Mouse (Mus musculus): ENCODE measurements at regions not wholly inside any gene's neighbourhood (a gene's known extent, or its start where the extent isn't known, plus 50 kb on each side); places are given as distances from the start of the nearest gene placed in this dataset.
A peak's percentile ranks its signal among the peaks of the same experiment; 100 is the strongest.

DNA sequence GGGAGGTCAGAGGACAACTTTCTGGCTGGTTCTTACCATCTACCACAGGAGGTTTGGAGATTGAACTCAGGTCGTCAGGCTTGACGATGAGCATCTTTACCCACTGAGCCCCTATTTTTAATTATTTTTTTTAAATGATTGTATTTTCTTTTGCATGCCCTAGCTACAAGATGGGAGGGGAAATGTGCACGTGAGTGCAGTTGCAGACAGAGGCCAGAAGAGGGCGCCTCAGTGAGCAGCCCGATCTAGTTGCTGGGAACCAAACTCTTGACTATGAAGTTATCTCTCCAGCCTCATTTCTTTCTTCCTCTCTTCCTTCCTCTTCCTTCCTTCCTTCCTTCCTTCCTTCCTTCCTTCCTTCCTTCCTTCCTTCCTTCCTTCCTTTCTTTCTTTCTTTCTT lies 537.3 kb upstream of the Adam5 start:
- TF ChIP-seq USF2 (conservative IDR thresholded peaks at IDR 0.05; ENCODE audit: low read depth, low read length) (no peak), CTCF (conservative IDR thresholded peaks at IDR 0.05 in 1 of 2, IDR thresholded peaks at IDR 0.05 in 1 of 2; ENCODE audit: low read depth in 2 of 2, low read length in 2 of 2) (peak in 1 of 2 experiments; percentile 31; a peak in 2 of 4 replicates)
- H3K4me1 ChIP-seq (ENCODE audit: control insufficient read depth in 1 of 2, insufficient read depth in 2 of 2) = no peaks in the 10 kb centered on the region; a peak in 1 of 4 replicates
- no peaks in the 10 kb centered on the region for H3K79me2 ChIP-seq (replicated peaks; ENCODE audit: control insufficient read depth, extremely low read depth, insufficient read depth, poor library complexity, severe bottlenecking)
- H3K4me2 ChIP-seq (ENCODE audit: insufficient read depth, low read depth, poor library complexity, severe bottlenecking) = no peak overlapping the region
- peaks cover 2% of the 10 kb centered on the region for H3K27me3 ChIP-seq (replicated peaks)
- H3K27ac ChIP-seq (ENCODE audit: insufficient read depth, low read depth) = no peak overlapping the region
- in situ Hi-C loops (cut with MboI; ENCODE audit: low pct_ligation_motif_present, low pct_unique_long_range_greater_than_20kb, low sequenced_read_pairs) (no loop called here), dilution Hi-C loops (cut with MboI; ENCODE audit: extremely low pct_ligation_motif_present, extremely low pct_unique_long_range_greater_than_20kb, low sequenced_read_pairs) (no loop called here)
- no peak overlapping the region for H3K4me3 ChIP-seq (replicated peaks in 1 of 3; ENCODE audit: low read depth in 2 of 3, low read length in 2 of 3, poor library complexity in 1 of 3)
- no peak overlapping the region for H3K9ac ChIP-seq (ENCODE audit: insufficient read depth, low read depth)
- H3K9me3 ChIP-seq (replicated peaks; ENCODE audit: low read length) = peaks cover 3% of the 10 kb centered on the region
- H3K36me3 ChIP-seq (replicated peaks in 1 of 2; ENCODE audit: control insufficient read depth in 1 of 2, insufficient read depth in 1 of 2, low read length in 1 of 2) = no peaks in the 10 kb centered on the region
- no peak for DNase-seq (ENCODE audit: extremely low read depth)

DNA sequence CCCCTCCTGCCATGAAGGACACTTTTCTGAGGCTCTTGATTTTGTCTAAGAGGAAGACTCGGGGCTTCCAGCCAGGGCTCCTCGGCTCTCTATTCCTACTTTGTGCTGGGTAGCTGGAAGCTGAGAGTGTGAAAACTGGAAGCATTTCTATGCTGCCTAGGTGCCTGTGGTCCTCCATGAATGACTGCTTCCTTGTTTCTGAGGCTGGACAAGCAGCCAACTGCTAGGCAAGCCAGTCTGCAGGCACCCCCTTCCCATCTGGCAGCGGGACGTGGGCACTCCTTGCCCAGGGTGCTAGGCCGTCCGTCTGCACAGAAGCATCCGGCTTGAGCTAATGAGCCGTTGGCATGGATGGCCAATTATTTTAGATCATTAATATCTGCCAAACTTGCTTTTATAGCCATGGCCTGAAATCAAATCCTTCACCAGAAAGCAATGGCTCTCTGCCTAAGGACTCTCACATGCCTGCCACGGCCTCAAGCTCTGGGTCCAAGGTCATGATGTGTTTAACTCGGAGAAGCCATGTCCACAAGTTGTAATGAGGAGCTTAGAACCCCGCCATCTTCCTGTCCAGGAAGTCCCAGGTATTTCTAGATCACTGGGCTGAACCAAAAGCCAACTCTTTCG lies 534.5 kb upstream of the Adam5 start:
- peaks cover 3% of the 10 kb centered on the region for H3K9me3 ChIP-seq (replicated peaks; ENCODE audit: low read length)
- no peaks in the 10 kb centered on the region; a peak in 1 of 4 replicates for H3K4me1 ChIP-seq (ENCODE audit: control insufficient read depth in 1 of 2, insufficient read depth in 2 of 2)
- dilution Hi-C loops (cut with MboI; ENCODE audit: extremely low pct_ligation_motif_present, extremely low pct_unique_long_range_greater_than_20kb, low sequenced_read_pairs) = no loop called here
- H3K27ac ChIP-seq (ENCODE audit: insufficient read depth, low read depth) = no peak overlapping the region
- H3K79me2 ChIP-seq (replicated peaks; ENCODE audit: control insufficient read depth, extremely low read depth, insufficient read depth, poor library complexity, severe bottlenecking) = no peaks in the 10 kb centered on the region
- DNase-seq (ENCODE audit: extremely low read depth) = no peak
- no peak overlapping the region for H3K9ac ChIP-seq (ENCODE audit: insufficient read depth, low read depth)
- peaks cover 10% of the 10 kb centered on the region for H3K27me3 ChIP-seq (replicated peaks)
- H3K36me3 ChIP-seq (replicated peaks in 1 of 2; ENCODE audit: control insufficient read depth in 1 of 2, insufficient read depth in 1 of 2, low read length in 1 of 2) = no peaks in the 10 kb centered on the region
- in situ Hi-C loops (cut with MboI; ENCODE audit: low pct_ligation_motif_present, low pct_unique_long_range_greater_than_20kb, low sequenced_read_pairs) = no loop called here
- no peak overlapping the region for H3K4me2 ChIP-seq (ENCODE audit: insufficient read depth, low read depth, poor library complexity, severe bottlenecking)
- H3K4me3 ChIP-seq (replicated peaks in 1 of 3; ENCODE audit: low read depth in 2 of 3, low read length in 2 of 3, poor library complexity in 1 of 3) = no peak overlapping the region
- TF ChIP-seq RAD21 (IDR thresholded peaks at IDR 0.05; ENCODE audit: low read depth, low read length) (no peak), POLR2A (IDR thresholded peaks at IDR 0.05; ENCODE audit: low read depth, low read length) (no peak), JUN (IDR thresholded peaks at IDR 0.05; ENCODE audit: insufficient read depth, low read depth, low read length) (no peak), ZC3H11A (IDR thresholded peaks at IDR 0.05; ENCODE audit: low read depth, low read length) (no peak), MAZ (IDR thresholded peaks at IDR 0.05; ENCODE audit: low read depth, low read length) (no peak), E2F4 (IDR thresholded peaks at IDR 0.05; ENCODE audit: insufficient replicate concordance, low read depth, low read length) (no peak), SIN3A (IDR thresholded peaks at IDR 0.05; ENCODE audit: low read length) (no peak), KAT2A (IDR thresholded peaks at IDR 0.05; ENCODE audit: insufficient replicate concordance, low read length) (no peak), BHLHE40 (IDR thresholded peaks at IDR 0.05; ENCODE audit: low read depth, low read length) (no peak), NELFE (IDR thresholded peaks at IDR 0.05; ENCODE audit: low read depth, low read length) (no peak), JUND (conservative IDR thresholded peaks at IDR 0.05; ENCODE audit: low read depth, low read length) (no peak), TCF12 (IDR thresholded peaks at IDR 0.05; ENCODE audit: low read depth, low read length) (no peak), SMC3 (IDR thresholded peaks at IDR 0.05; ENCODE audit: low read depth, low read length) (no peak), TBP (conservative IDR thresholded peaks at IDR 0.05; ENCODE audit: low read depth, low read length) (no peak), ZMIZ1 (IDR thresholded peaks at IDR 0.05; ENCODE audit: low read depth, low read length) (no peak), POLR2AphosphoS2 (IDR thresholded peaks at IDR 0.05; ENCODE audit: low read depth, low read length) (no peak), ETS1 (conservative IDR thresholded peaks at IDR 0.05; ENCODE audit: low read depth, low read length) (no peak), MYC (IDR thresholded peaks at IDR 0.05; ENCODE audit: low read depth, low read length) (no peak)
